Mouse (Mus musculus): ENCODE measurements around the gene Ceacam14. TPM values are rescaled to one million over a fixed set of nuclear protein-coding genes. Genes with fewer than 3 reads are reported as not detected.

The Ceacam14 gene
- not detected in 2 replicates for polyA plus RNA-seq (2014; fragmentation: Nextera tagmentation; extraction: Ambion mirVana)

DNA sequence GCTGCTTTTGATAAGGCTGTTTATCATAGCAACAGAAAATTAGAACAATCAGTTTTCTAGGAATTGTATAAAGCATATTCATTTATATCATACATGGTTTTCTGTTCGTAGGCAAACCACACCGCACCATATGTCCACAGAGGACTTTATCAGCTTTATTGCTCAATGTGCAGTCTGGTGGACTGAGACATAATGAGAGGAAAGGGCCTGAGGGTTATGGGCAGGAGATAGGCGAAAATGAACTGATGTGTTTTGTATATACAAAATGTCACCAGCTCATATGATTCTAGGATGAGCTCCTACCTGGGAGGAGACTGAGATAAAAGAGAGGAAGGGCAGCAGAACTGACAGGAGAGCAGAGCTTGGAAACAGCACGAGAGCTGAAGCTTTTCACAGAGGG is at the start of gene Ceacam14:
Ceacam14 (plus strand) TSS at position 301 of the 400 bp plus-strand sequence.
- 60% methylated on average over 4 of the region's 4 CpGs for WGBS
- H3K4me1 ChIP-seq (replicated peaks; ENCODE audit: control insufficient read depth, insufficient read depth, low read length): no peaks in the 10 kb centered on the region
- H3K4me2 ChIP-seq: no peak within 1 kb of the TSS
- no peak for DNase-seq (ENCODE audit: low spot score)
- H3K27ac ChIP-seq (ENCODE audit: low read depth, low read length): no peak within 1 kb of the TSS
- H3K9me3 ChIP-seq (ENCODE audit: control insufficient read depth, low read length): peaks cover 19% of the 10 kb centered on the region
- H3K27me3 ChIP-seq (replicated peaks; ENCODE audit: control insufficient read depth, insufficient read depth, low read length): no peaks in the 10 kb centered on the region
- H3K4me3 ChIP-seq (ENCODE audit: low read depth, low read length): no peak within 1 kb of the TSS
- no peaks in the 10 kb centered on the region for H3K36me3 ChIP-seq (ENCODE audit: control insufficient read depth, insufficient read depth, low read length)
- no peak for ATAC-seq (replicated peaks; ENCODE audit: low FRiP score)
- no peak within 1 kb of the TSS for H3K9ac ChIP-seq (ENCODE audit: low read depth, low read length)

Other genes starting within 250 kb of the Ceacam14 start
- gene Ceacam5, start 99.4 kb upstream of the Ceacam14 start, polyA plus RNA-seq (2014; fragmentation: Nextera tagmentation; extraction: Ambion mirVana): not detected in 2 replicates
- not detected in 2 replicates for gene Gm5155, start 59.1 kb downstream of the Ceacam14 start, polyA plus RNA-seq (2014; fragmentation: Nextera tagmentation; extraction: Ambion mirVana)
- gene Ceacam11, start 159.5 kb downstream of the Ceacam14 start, polyA plus RNA-seq (2014; fragmentation: Nextera tagmentation; extraction: Ambion mirVana): not detected in 2 replicates
- not detected in 2 replicates for gene Ceacam13, start 197.3 kb downstream of the Ceacam14 start, polyA plus RNA-seq (2014; fragmentation: Nextera tagmentation; extraction: Ambion mirVana)

Data from liver, embryonic 11.5 days (tissue).